Mouse (Mus musculus): ENCODE measurements around the gene Slco4c1.

GRCm38 (mm10) chr1:96848606-96849005, 23.4 kb downstream of the Slco4c1 start:
- TF ChIP-seq HCFC1 (IDR thresholded peaks at IDR 0.05; ENCODE audit: borderline replicate concordance, insufficient read depth, low read length) (no peak), CHD2 (IDR thresholded peaks at IDR 0.05; ENCODE audit: low read depth, low read length) (no peak), ZNF384 (IDR thresholded peaks at IDR 0.05; ENCODE audit: low read depth, low read length) (no peak)
